Mouse (Mus musculus): ENCODE data around the gene Ankrd13d. TPM values are rescaled to one million over a fixed set of nuclear protein-coding genes. Genes with fewer than 3 reads are reported as not detected.

Ankrd13d gene
- polyA plus RNA-seq, 1 experiment = 16.1 TPM

DNA sequence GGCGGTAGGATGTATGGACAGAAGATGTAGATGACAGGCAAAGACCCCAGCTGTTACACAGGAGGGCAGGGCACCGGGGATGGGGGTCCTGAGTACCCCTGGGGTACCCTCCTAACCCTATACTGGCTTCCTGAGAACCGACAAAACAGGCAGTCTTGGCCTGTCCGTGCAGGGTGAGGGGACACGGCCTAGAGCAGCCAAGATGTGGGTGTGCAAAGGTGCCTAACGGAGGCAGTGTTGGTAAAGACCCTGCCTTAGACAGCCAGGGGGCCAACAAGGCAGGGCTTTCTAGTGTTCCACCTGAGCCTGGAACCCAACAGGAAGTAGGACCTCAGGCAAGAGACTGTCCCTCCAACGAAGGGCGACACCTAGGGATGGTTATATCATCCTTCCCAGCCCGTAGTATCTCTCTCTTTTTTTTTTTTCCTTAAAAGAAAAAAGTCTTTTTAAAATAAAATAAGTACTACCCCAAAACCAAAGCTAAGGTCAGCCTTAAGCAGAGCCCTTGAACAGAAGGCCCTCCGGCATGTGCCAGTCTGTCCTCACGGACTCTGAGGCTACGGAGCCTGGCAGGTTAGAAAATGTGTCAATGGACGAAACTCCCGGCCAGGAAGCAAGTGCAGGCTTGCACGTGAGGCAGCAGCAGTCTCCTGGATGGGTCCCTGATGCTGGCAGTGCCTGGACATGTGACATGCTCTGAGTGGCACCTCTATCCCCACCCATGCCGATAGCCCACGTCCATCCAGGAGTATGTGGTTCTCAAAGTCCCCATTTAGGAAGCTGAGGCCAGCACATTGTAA is 15.6 kb upstream of the Ankrd13d start:
- Histone ChIP-seq H3K4me1 (ENCODE audit: control insufficient read depth, insufficient read depth, insufficient read length) (peaks cover 80% of the 10 kb centered on the region), H3K4me3 (ENCODE audit: extremely low read depth, insufficient read depth, insufficient read length) (peak overlapping the region; percentile 27), H3K27ac (ENCODE audit: insufficient read depth, low read length) (peak overlapping the region; percentile 94), H3K36me3 (ENCODE audit: control insufficient read depth, insufficient read depth, low read length) (peaks cover 11% of the 10 kb centered on the region), H3K27me3 (ENCODE audit: control insufficient read depth, insufficient read depth, low read length) (no peaks in the 10 kb centered on the region)
- WGBS = 40% methylated on average over 17 of the region's 17 CpGs
- TF ChIP-seq CTCF (IDR thresholded peaks at IDR 0.05; ENCODE audit: extremely low read depth, insufficient read depth, insufficient read length, insufficient replicate concordance) (no peak), POLR2A (IDR thresholded peaks at IDR 0.05; ENCODE audit: low read depth, low read length) (no peak)
- peak in 1 of 2 experiments; percentile 15 for DNase-seq (ENCODE audit: low read depth in 1 of 2, low spot score in 2 of 2)

GRCm38 (mm10) chr19:4297851-4298250 is 14.9 kb upstream of the Ankrd13d start:
- Histone ChIP-seq H3K27ac (ENCODE audit: insufficient read depth, low read length) (peak overlapping the region; percentile 94), H3K4me1 (ENCODE audit: control insufficient read depth, insufficient read depth, insufficient read length) (peaks cover 78% of the 10 kb centered on the region), H3K4me3 (ENCODE audit: extremely low read depth, insufficient read depth, insufficient read length) (peak overlapping the region; percentile 27; the same call in 1 of the 2 replicates), H3K36me3 (ENCODE audit: control insufficient read depth, insufficient read depth, low read length) (peaks cover 14% of the 10 kb centered on the region), H3K27me3 (ENCODE audit: control insufficient read depth, insufficient read depth, low read length) (no peaks in the 10 kb centered on the region)
- TF ChIP-seq CTCF (IDR thresholded peaks at IDR 0.05; ENCODE audit: extremely low read depth, insufficient read depth, insufficient read length, insufficient replicate concordance) (peak; percentile 11; the same call in 1 of the 2 replicates), POLR2A (IDR thresholded peaks at IDR 0.05; ENCODE audit: low read depth, low read length) (no peak)
- peak in 1 of 2 experiments; percentile 38 for DNase-seq (ENCODE audit: low read depth in 1 of 2, low spot score in 2 of 2)
- WGBS = 45% methylated on average over 5 of the region's 5 CpGs

DNA sequence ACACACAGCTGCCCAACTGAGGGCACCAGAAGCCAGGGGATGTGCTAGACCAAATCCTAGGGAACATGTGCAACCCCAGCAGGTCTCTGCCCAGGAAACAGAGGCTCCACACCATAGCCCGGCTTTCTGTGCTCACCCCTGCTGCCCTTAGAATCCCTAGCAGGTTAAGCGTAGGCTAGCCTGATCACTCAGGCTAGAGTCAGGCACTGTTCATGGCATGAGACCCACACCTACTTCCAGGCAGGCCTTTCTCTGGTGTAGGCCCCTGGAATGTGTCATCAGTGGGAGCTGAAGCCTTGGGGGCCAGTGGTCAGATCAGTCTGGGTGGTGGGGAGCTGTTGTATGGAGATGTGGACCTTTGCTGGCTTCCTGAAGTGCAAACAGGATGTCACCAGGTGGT is 13.7 kb upstream of the Ankrd13d start:
- Histone ChIP-seq H3K4me3 (ENCODE audit: extremely low read depth, insufficient read depth, insufficient read length) (peak overlapping the region; percentile 2; the same call in 1 of the 2 replicates), H3K27ac (ENCODE audit: insufficient read depth, low read length) (peak overlapping the region; percentile 94), H3K36me3 (ENCODE audit: control insufficient read depth, insufficient read depth, low read length) (peaks cover 25% of the 10 kb centered on the region), H3K27me3 (ENCODE audit: control insufficient read depth, insufficient read depth, low read length) (no peaks in the 10 kb centered on the region), H3K4me1 (ENCODE audit: control insufficient read depth, insufficient read depth, insufficient read length) (peaks cover 71% of the 10 kb centered on the region)
- TF ChIP-seq POLR2A (IDR thresholded peaks at IDR 0.05; ENCODE audit: low read depth, low read length) (no peak), CTCF (IDR thresholded peaks at IDR 0.05; ENCODE audit: extremely low read depth, insufficient read depth, insufficient read length, insufficient replicate concordance) (no peak)
- WGBS = 42% methylated on average over 2 of the region's 2 CpGs
- no peak for DNase-seq (ENCODE audit: low read depth in 1 of 2, low spot score in 2 of 2)

GRCm38 (mm10) chr19:4295391-4295790 is 12.5 kb upstream of the Ankrd13d start:
- WGBS = 48% methylated on average over 4 of the region's 4 CpGs
- H3K4me1 ChIP-seq (ENCODE audit: control insufficient read depth, insufficient read depth, insufficient read length) = peaks cover 60% of the 10 kb centered on the region
- no peak for DNase-seq (ENCODE audit: low read depth in 1 of 2, low spot score in 2 of 2)
- no peaks in the 10 kb centered on the region for H3K27me3 ChIP-seq (ENCODE audit: control insufficient read depth, insufficient read depth, low read length)
- peak overlapping the region; percentile 94 for H3K27ac ChIP-seq (ENCODE audit: insufficient read depth, low read length)
- H3K36me3 ChIP-seq (ENCODE audit: control insufficient read depth, insufficient read depth, low read length) = peaks cover 37% of the 10 kb centered on the region
- H3K4me3 ChIP-seq (ENCODE audit: extremely low read depth, insufficient read depth, insufficient read length) = no peak overlapping the region
- TF ChIP-seq POLR2A (IDR thresholded peaks at IDR 0.05; ENCODE audit: low read depth, low read length) (no peak), CTCF (IDR thresholded peaks at IDR 0.05; ENCODE audit: extremely low read depth, insufficient read depth, insufficient read length, insufficient replicate concordance) (no peak)

DNA sequence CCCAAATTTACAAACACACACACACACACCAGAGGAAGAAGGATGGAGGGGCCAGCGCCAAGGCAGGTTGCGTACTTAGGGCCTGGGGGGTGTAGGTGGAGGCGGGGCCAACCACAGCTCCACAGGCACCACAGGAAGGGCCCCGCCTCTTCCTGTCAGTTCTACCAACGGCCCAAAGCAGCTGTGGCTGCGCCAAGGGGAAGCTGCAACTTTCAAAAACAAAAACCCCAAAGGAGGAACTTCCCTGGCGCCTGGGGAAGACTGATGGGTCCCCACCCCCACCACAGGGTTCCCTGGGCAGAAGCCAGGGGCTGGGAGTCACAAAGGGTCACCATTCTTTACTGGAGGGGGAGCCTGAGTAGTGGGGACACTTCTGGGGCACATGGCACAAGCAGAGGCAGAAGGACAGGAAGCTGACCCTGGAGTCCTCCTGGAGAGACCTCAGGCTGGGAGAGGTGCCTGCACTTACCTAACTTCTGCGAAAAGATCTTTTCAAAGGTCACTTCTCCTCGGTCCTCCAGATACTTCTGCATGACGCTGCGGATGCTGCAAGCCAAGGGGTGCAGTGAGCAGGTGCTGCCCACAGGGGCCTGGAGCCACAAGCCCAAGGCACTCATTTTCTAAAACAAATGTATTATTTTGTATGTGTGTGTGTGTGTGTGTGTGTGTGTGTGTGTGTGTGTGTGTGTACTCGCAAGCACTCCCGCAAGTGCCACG is 11.6 kb upstream of the Ankrd13d start:
- H3K27ac ChIP-seq (ENCODE audit: insufficient read depth, low read length) = peak overlapping the region; percentile 94
- H3K36me3 ChIP-seq (ENCODE audit: control insufficient read depth, insufficient read depth, low read length) = peaks cover 46% of the 10 kb centered on the region
- H3K4me3 ChIP-seq (ENCODE audit: extremely low read depth, insufficient read depth, insufficient read length) = peak overlapping the region; percentile 20; the same call in 1 of the 2 replicates
- peak; percentile 77 to 88 for DNase-seq (ENCODE audit: low read depth in 1 of 2, low spot score in 2 of 2)
- TF ChIP-seq CTCF (IDR thresholded peaks at IDR 0.05; ENCODE audit: extremely low read depth, insufficient read depth, insufficient read length, insufficient replicate concordance) (no peak), POLR2A (IDR thresholded peaks at IDR 0.05; ENCODE audit: low read depth, low read length) (no peak)
- H3K27me3 ChIP-seq (ENCODE audit: control insufficient read depth, insufficient read depth, low read length) = no peaks in the 10 kb centered on the region
- peaks cover 56% of the 10 kb centered on the region for H3K4me1 ChIP-seq (ENCODE audit: control insufficient read depth, insufficient read depth, insufficient read length)
- WGBS = 15% methylated on average over 14 of the region's 14 CpGs

- 87% methylated on average over 11 of the region's 11 CpGs for WGBS
- peaks cover 35% of the 10 kb centered on the region for H3K4me1 ChIP-seq (ENCODE audit: control insufficient read depth, insufficient read depth, insufficient read length)
- peak in 1 of 2 experiments; percentile 3 for DNase-seq (ENCODE audit: low read depth in 1 of 2, low spot score in 2 of 2)
- peaks cover 71% of the 10 kb centered on the region for H3K36me3 ChIP-seq (ENCODE audit: control insufficient read depth, insufficient read depth, low read length)
- no peak overlapping the region; the same call in 1 of the 2 replicates for H3K27ac ChIP-seq (ENCODE audit: insufficient read depth, low read length)
- TF ChIP-seq POLR2A (IDR thresholded peaks at IDR 0.05; ENCODE audit: low read depth, low read length) (no peak), CTCF (IDR thresholded peaks at IDR 0.05; ENCODE audit: extremely low read depth, insufficient read depth, insufficient read length, insufficient replicate concordance) (no peak)
- no peak overlapping the region for H3K4me3 ChIP-seq (ENCODE audit: extremely low read depth, insufficient read depth, insufficient read length)
- H3K27me3 ChIP-seq (ENCODE audit: control insufficient read depth, insufficient read depth, low read length) = no peaks in the 10 kb centered on the region
Measured at GRCm38 (mm10) chr19:4291161-4291560, 8.2 kb upstream of the Ankrd13d start.
